Mouse (Mus musculus): ENCODE results near the gene Arf4.
A peak's percentile ranks its signal among the peaks of the same experiment; 100 is the strongest.

Arf4 gene

DNA sequence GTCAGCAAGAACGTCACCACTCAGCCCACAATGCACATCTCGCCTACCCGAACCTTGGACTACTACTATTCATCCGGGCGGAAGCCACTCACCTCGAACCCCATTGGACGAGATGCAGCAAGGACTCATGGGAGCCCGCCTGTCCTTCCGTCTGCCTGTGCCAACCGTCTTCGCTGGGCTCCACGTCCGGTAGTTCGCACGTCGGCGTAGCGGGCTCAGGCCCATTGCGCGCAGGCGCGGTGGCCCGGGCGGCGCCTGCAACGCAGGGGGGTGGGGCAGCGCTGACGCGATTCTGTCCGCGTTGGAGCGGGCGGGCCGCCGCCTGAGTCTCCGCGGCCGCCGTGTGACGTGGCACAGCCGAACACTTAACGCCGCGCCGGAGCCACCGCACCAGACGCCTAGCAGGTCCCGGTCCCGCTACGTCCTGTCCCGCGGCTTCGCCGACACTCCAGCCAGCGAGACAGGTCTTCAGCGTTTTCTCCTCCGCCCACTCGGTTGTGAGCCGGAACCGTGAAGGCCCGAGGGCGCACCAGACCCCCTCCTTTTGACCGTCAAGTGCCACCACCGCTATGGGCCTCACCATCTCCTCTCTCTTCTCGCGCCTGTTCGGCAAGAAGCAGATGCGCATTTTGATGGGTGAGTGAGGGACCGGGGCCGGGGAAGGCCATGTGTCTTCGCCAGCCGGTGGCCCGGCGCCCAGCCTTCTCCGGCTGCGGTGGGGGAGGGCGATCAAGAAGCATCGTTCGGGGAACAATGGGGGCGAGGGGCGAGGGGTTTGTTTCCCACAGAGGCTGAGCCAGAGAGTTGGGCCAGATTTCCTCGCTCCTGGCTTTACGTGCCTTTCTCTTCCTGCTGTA lies at the start of gene Arf4:
TSS of gene Arf4 (plus strand) at position 224 of the 857 bp plus-strand sequence.
- peak; percentile 91 for DNase-seq (ENCODE audit: low read depth, low spot score)

DNA sequence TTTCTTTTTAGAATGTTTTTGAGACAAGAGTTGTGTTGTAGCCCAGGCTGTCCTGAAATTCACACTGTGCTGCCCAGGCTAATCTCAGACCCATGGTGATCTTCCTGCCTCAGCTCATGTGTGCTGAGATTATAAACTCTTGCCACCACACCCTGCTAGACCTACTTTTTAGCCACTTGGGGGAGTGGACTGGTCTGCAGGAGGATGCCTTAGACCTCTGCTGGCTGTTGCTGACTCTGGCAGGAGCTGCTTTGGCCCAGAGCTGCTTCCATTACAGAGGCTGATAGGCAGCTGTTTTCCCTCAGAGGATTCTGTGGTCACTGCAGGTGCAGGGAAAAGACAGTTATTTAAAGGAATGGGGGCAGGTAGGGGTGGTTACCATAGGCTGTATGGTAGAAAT lies 46.5 kb upstream of the Arf4 start:
- DNase-seq (ENCODE audit: low read depth, low spot score): no peak

DNA sequence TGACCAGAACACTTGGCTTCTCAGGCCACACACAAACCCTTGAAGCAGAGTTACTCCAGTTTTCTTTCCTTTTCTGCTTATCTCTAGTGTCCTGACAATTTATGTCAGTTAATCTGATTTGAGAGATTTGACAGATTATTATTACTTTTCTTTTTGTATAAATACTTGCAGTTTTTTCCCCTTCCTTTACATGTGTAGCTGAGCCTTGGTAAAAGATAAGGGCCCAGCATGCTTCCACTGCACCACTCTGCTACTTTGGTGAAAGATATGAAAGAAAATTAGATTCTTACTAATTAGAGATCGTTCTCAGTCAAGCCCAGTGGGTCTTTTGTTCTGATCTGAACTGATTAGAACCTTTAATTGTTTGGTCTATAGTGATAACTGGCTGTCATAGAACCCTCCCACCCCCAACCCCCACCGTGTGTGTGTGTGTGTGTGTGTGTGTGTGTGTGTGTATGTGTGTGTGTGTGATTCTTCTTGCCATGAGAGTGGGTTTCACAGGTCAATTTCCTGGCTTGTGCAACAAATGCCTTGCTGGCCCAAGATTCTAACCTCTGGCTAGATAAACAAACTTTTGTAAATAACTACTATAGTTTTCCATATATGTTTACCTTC lies 44.5 kb upstream of the Arf4 start:
- no peak for DNase-seq (ENCODE audit: low read depth, low spot score)

DNA sequence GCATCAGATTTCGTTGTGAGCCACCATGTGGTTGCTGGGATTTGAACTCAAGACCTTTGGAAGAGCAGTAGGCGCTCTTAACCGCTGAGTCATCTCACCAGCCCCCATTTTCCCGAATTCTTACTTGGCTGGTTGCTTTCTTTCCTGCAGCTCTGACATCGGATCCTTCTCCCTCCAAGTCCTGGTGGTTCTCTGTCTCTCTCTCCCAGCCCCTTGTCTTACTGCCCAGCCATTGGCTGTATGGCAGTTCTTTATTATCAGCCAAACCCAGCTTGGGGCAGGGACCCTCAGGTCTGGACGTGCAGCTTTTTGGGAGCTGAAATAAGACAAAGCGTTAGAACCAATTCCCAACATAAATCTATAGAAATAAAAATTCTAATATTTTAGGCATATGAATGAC lies 42.7 kb upstream of the Arf4 start:
- DNase-seq (ENCODE audit: low read depth, low spot score): no peak

DNA sequence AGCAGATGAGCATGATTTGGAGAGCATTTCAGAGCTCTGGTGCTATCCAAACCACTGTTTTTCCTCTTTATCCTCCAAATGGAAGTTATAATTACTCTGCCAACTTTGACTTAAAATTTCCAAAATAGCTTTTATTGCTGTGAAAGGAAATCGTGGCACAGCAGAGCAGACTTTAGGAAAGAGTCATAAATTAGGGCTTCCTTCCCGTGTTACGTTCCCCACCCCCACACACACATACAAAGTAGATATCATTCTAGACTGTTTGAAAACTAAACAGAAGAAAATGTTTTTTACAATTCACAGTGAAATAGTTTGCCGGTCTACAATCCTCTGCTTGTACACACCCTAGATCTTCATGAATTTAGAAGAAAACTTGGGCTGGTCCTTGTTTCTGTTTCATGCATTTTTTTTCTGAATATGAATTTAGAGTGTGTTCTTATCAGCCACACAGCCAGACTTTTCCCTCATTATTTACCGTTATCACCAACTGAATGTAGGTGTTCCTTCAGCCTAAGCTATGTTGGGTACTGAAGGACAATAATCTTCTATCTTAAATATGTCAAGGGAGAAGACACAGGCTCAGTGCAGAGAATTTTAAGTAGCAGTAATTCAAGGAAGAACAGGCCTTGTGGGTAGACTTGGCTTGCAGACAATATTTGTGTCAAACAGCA lies 42.0 kb upstream of the Arf4 start:
- DNase-seq (ENCODE audit: low read depth, low spot score): no peak

DNA sequence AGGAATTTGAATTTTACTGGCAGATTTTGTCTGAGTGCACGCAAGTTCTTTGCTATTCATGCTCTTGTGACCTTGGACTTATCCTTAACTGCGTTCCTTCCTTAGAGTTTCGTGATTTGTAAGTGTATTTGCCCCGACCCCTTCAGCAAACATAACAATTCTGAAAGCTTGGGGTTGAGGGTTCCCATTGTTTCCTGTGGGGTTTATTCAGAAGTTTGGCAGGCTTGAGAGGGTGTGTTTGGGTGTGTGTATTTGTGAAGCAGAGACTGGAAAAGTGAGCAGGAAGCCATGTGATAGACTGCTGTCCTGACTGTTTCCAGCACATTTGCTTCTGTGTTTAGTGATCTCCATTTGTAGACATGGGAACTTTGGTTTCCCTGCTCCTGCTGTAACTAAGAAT lies 32.5 kb upstream of the Arf4 start:
- no peak for DNase-seq (ENCODE audit: low read depth, low spot score)

DNA sequence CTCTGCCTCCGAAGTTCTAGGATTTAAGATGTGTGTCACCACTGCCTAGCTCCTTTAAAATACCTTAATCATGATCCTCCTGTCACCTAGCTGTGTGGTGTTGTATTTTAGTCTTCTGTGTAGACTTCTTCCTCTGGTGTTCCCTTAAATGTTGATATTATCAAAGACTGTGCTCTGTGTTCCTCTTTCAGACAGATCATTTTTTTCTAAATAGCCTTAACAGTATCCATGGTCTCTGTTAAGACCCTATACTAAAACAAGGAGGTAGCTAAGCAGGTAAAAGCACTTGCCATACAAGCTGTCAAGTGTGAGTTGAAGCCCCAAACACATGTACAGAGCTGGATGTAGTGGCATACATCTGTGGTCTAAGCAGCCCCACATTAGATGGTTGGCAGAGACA lies 28.2 kb upstream of the Arf4 start:
- no peak for DNase-seq (ENCODE audit: low read depth, low spot score)

DNA sequence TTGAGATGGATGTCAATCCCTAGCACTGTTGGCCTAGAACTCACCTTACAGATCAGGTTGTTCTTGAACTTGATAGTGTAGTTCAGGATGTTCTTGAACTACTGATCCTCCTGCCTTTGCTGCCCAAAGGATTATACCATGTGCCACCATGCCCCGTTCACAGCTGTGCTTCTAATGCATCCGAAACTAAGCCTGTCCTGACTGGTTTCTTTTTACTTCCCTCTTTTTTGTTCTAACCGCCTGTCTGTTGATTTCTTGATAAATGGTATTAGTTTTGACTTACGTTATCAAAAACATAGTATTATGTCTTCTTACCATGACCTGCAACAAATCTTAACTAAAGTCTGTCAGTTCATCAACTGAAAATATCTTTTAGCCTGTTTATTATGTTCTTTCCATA lies 27.2 kb upstream of the Arf4 start:
- no peak for DNase-seq (ENCODE audit: low read depth, low spot score)

DNA sequence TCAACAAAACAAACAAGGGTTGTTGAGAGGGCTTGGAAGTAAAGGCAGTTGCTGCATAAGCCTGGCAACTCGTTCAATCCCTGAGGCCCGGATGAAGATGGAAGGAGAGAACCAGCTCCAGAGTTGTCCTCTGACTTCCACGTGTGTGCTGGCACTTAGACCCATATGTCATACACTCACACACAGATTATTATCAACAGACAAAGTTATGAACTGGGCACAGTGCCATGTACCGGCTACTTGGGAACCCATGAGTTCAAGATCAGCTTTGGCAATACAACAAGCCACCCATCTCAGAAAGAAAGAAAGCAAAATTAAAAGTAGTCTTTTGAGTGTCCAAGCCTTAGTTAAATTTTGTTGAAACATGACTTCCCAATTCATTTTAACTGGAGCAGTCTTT lies 12.6 kb upstream of the Arf4 start:
- DNase-seq (ENCODE audit: low read depth, low spot score): no peak

DNA sequence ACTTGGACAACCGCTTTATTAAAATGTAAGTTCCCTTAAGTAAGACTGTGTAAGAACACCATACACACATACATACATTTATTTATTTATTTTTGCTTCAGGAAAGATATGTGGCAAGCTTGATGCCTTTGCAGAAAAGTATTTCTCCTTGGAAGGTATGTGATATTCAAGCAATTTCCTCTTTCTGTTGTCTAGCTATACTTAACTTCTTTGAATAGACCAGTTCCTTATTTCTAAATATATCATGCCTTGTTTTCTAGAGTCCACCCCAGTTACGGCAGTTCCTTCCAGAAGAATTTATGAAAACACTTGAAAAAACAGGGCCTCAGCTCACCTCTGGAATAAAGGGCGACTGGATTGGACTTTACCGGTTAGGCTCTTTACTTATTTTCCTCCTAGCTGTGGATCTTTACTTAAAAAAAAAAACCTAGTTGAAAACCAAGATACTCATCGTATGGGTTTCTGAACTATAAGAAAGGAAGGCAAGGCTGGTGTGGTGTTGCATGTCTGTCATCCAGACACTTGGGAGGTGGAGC lies 11.2 kb upstream of the Arf4 start:
- no peak for DNase-seq (ENCODE audit: low read depth, low spot score)

DNA sequence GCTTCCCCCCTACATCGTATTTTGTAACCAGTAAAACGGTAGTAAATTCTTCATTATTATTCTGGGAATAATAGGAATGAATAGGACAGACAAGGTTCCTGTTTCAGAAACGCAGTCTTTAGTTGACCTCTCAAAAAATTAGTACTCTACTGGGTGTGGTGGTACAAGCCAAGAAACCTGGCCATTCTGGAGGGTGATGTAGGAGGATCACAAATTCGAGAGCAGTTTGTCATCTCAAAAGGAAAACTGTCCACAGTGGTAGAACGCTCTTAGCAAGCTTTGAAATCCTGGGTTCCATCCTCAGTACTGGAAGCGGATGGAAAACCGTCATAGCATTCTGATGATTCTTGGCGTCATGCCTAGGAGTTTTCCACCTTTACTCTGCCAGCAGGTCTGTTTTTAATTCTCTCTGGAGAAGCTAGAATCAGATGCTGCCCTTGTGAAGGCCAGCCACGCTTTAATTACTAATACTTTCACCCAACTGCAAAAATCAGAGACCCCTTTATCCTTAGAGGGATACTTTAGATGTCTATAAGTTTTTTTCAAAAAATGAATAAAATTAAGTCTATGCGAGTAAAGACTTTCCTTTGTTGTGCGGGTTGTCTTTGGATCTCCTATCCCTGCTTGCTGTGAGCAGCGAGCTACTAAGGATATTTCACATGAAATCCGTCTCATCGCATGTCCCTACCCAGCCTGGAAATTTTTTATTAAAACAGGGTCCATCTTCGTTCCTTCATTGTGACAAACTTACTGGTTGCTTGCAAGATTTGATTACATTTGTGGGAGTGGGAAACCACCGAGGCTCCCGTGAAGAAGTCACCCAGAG lies 636 bp upstream of the Arf4 start:
- no peak for DNase-seq (ENCODE audit: low read depth, low spot score)

DNA sequence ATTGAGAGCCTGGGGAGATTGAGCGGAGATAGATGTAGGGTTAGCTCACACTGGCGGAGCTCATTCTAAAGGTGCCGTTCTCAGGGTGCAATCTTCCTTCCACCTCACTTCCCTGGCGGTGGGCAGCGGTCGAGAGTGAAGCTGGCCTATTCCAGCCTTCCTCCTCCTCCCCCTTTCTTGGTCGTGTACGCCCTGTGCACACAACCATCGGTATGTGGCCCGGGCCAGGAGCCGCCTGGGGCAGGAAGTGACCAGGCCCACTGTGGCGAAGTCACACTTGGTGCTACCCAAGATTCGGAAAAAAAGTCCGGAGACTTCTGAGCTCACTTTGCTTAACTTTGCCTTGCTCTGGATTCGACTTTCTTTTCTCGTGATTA lies 822 bp downstream of the Arf4 start:
- DNase-seq (ENCODE audit: low read depth, low spot score): no peak

DNA sequence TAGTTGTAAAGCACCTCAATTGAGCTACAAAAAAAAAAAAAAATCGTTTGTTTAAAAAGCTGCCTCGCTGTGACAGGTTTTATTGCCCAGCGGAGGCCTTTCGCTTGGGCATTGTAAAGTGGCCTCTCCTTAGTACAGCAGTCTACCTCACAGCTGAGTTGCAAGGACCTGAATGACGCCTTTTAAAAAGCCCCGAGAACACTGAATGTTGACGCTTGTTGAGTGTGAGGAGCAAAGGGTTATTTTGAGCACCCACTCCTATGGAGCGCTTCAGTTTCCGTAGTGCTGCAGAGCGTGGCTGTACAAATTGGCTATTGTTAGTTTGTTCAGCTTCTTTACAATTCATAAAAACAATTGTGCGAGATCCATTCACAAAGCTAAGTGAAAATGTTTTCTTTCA lies 1.4 kb downstream of the Arf4 start:
- DNase-seq (ENCODE audit: low read depth, low spot score): no peak

DNA sequence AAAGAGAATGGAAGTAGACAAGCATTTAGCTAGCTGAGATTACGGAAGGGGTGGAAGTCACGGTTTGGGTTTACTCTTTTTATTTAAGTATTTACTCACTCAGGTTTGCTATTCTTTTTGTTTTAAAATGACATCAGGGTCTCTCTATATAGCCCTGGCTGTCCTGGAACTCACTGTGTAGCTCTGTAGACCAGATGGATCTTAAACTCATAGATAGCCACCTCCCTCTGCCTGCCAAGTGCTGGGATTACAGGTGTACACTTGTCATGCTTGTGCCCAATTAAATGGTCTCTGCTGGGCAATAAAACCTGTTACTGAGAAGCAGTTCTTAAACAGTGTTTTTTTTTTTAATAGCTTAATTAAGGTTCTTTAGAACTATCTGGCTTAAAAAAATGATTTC lies 2.1 kb downstream of the Arf4 start:
- no peak for DNase-seq (ENCODE audit: low read depth, low spot score)

DNA sequence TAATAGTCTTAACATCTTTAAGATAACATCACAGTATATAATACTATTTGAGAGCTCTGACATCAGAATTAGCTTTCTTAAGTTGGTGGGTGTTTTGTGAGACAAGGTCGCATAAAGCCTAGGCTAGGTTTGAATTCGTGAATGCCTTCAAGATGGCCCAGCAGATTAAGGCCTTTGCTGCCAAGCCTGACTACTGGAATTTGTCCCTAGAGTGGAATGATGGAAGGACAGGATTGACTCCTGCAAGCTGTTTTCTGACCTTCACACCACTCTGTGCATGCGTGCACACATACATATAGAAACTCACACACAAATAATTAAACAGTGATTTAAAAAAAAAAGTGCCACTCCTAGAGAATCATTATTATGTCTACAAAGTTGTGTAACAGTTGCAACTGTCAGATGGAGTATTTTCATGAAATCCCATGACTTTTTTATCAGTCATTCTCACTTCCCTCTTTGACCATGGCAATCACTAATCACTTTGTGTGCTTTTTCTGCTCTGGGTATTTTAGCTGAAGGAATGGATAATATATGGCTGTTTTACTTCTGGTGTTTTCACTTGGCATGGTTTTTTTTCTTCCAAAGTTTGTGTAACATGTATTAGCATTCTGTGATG lies 5.2 kb downstream of the Arf4 start:
- no peak for DNase-seq (ENCODE audit: low read depth, low spot score)

DNA sequence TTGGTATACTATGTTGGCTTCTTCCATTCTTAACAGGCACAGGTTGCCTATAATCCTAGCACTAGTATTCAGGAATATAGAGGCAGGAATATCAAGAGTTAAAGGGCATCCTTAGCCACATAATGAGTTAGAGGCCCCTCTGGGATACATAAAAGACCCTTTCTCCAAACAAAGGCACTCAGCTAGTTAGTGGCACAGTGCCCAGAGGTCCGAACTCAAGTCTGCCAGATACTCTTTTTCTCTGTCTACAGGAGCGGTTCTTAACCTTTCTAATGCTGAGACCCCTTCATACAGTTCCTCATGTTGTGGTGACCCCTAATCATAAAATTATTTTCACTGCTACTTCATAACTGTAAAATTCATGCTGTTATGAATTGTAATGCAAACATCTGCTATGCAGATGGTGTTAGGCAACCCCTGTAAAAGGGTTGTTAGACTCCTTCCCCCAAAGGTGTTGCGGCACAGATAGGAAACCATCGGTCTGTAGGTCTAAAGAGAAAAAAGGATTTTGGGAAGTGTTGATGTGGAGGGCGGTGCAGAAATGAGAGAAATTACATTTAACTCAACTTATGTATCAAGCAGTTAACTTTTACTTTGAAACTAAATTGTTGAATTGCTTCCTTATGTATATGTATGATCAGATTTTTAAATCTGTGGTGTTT lies 8.2 kb downstream of the Arf4 start:
- DNase-seq (ENCODE audit: low read depth, low spot score): no peak

DNA sequence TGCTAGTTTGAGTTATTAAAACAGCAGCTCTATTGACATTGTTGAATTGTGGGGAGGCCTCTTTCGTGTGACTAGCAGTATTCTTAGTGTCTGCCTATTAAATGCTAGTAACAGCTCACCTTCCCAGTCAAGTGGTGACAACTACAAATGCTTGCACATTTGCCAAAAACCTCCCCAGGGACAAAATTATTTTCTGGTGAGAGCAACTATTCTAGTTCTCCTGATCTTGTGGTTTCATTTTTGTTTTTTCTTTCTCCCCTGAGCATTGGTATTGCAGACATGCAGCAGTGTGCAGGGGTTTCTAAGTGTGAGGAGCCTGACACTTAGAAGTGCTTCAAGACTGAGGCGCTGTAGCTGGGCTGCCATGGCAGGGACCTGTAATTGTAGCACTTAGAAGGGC lies 9.9 kb downstream of the Arf4 start:
- DNase-seq (ENCODE audit: low read depth, low spot score): no peak

DNA sequence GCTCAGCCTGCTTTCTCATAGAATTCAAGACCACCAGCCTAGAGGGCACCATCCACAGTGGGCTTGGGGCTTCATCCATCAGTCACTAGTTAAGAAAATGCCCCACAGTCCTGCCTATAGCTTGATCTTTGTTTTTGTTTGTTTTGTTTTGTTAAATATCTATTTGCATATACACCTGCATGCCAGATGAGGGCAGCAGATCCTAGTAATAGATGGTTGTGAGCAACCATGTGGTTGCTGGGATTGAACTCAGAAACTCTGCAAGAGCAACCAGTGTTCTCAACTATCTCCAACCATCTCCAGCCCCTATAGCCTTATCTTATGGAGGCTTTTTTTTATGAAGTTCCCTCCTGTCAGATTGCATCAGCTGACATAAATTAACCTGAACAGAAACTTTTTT lies 14.0 kb downstream of the Arf4 start:
- DNase-seq (ENCODE audit: low read depth, low spot score): no peak

DNA sequence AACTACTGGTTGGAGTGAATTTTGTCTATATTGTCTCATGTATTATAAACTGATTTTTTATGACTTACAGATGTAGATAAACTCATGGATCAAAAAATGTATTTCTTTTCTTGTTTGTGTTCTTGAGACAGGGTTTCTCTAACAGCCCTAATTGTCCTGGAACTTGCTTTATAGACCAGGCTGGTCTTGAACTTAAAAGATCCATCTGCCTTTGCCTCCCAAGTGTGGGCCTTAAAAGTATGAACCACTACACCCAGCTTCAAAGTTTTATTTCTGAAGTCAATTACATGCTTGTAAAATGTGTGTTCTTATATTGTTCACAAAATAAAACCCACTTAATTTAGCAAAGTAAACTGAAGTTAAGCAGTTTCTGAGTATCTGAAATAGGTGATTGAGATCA lies 20.3 kb downstream of the Arf4 start:
- no peak for DNase-seq (ENCODE audit: low read depth, low spot score)

DNA sequence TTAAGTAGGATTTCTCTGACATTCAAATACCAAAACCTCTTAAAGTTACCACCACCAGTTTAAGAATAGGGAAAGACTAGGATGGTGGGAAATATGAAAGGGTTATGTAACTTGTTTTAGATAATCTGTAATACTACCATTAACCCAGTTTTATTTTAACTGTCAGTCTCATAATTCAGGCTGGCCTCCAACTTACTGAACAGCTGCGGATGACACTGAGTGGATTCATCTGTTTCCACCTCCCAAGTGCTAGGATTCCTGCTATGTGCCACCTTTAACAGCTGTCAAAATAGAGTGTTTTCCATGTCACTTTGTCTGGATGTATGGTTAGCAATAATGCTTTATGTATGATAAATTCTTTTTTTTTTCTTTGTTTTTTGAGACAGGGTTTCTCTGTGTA lies 22.4 kb downstream of the Arf4 start:
- DNase-seq (ENCODE audit: low read depth, low spot score): no peak

DNA sequence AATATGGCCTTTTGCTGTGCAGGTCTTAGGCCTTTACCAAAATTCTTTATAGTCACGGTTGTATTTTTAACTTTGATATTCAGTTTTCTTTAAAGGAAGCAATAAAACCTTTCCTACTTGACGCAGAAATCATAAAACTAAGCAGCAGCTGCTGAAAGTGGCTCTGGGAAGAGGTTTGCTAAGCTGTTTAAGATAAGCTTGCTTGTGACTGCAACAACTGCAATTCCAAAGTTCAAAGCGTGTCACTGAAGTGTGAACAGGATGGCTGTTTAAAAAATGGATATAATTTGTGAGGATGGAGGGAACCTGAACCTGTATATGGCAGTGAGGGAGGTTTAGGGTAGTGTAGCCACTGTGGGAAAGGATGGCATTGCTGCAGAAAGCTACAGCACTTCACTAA lies 24.1 kb downstream of the Arf4 start:
- DNase-seq (ENCODE audit: low read depth, low spot score): no peak

Data from WW6 (cell line).